Mouse (Mus musculus): ENCODE data around the gene Apol9b.

Gene Apol9b

GRCm38 (mm10) chr15:77775186-77775963 lies 46.5 kb downstream of the Apol9b start:
- peak in 1 of 2 experiments; percentile 78 for DNase-seq (ENCODE audit: low spot score in 2 of 2)

GRCm38 (mm10) chr15:77782449-77783014 lies 53.7 kb downstream of the Apol9b start:
- DNase-seq (ENCODE audit: low spot score in 2 of 2), result no peak

- DNase-seq (ENCODE audit: low spot score in 2 of 2), result peak; percentile 78 to 86
These were observed 55.4 kb downstream of the Apol9b start for GRCm38 (mm10) chr15:77784039-77784824.

- DNase-seq (ENCODE audit: low spot score in 2 of 2), result no peak
These were observed 57.0 kb downstream of the Apol9b start for GRCm38 (mm10) chr15:77785807-77786206.

All from left cerebral cortex, adult 9 months (tissue).